Mouse (Mus musculus): ENCODE measurements around the gene Prr32.

Gene Prr32

DNA sequence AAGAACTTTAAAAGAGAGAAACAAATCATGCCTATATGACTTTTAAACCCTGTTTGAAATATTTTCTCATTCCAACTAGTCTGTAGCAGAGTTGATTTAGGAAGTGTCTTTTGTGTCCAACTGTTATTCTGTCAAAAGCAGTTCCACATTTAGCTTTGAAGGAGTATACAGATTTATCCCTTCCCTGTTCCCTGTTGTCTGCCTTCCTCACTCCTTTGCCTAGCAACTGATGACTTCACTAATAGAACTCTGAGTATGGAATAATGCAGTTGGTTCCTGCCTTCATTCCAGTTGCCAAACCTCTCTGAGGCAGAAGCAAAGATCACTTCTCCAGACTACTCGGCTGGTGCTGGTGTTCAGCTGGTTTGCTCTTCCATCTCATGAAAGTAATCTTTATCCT is at the start of gene Prr32:
Gene Prr32, plus strand, starts transcription at position 301 of the 400 bp plus-strand sequence.
- in situ Hi-C loops (cut with MboI; ENCODE audit: low pct_unique_long_range_greater_than_20kb in 1 of 2, low sequenced_read_pairs in 2 of 2, unreplicated experiment in 1 of 2) = no loop called here

Data from mouse embryonic stem cell (cell line).